Mouse (Mus musculus): ENCODE results near the gene Cysrt1. TPM values are rescaled to one million over a fixed set of nuclear protein-coding genes. Genes with fewer than 3 reads are reported as not detected.

Cysrt1 gene
- polyA plus RNA-seq, 1 experiment from 2014 or later = 0.24 TPM

- Histone ChIP-seq H3K36me3 (ENCODE audit: control insufficient read depth, insufficient read depth, low read length) (peaks cover 17% of the 10 kb centered on the region), H3K4me1 (ENCODE audit: control insufficient read depth, insufficient read depth, low read depth, low read length) (no peaks in the 10 kb centered on the region), H3K4me2 (ENCODE audit: low read length) (0 out of 2 replicates have a peak overlapping the region, but pooled peaks have one; percentile 13), H3K9me3 (ENCODE audit: control insufficient read depth, low read length) (no peaks in the 10 kb centered on the region), H3K27ac (ENCODE audit: low read depth, low read length) (no peak overlapping the region), H3K4me3 (ENCODE audit: low read length) (no peak overlapping the region), H3K9ac (ENCODE audit: low read depth, low read length) (0 out of 2 replicates have a peak overlapping the region, but pooled peaks have one; percentile 7), H3K27me3 (replicated peaks; ENCODE audit: control insufficient read depth, insufficient read depth, low read length) (peaks cover 23% of the 10 kb centered on the region)
- ATAC-seq = no peak
- WGBS = 22% methylated on average over 55 of the region's 55 CpGs
These were observed 46.8 kb downstream of the Cysrt1 start for GRCm38 (mm10) chr2:25195211-25196156.

GRCm38 (mm10) chr2:25194486-25195171 is 47.6 kb downstream of the Cysrt1 start:
- ATAC-seq = no peak
- Histone ChIP-seq H3K27me3 (replicated peaks; ENCODE audit: control insufficient read depth, insufficient read depth, low read length) (peaks cover 23% of the 10 kb centered on the region), H3K4me1 (ENCODE audit: control insufficient read depth, insufficient read depth, low read depth, low read length) (no peaks in the 10 kb centered on the region), H3K9me3 (ENCODE audit: control insufficient read depth, low read length) (no peaks in the 10 kb centered on the region), H3K9ac (ENCODE audit: low read depth, low read length) (no peak overlapping the region), H3K27ac (ENCODE audit: low read depth, low read length) (no peak overlapping the region), H3K4me3 (ENCODE audit: low read length) (no peak overlapping the region), H3K4me2 (ENCODE audit: low read length) (no peak overlapping the region), H3K36me3 (ENCODE audit: control insufficient read depth, insufficient read depth, low read length) (peaks cover 8% of the 10 kb centered on the region)
- 82% methylated on average over 17 of the region's 17 CpGs for WGBS

- Histone ChIP-seq H3K27me3 (replicated peaks; ENCODE audit: control insufficient read depth, insufficient read depth, low read length) (peaks cover 23% of the 10 kb centered on the region), H3K9ac (ENCODE audit: low read depth, low read length) (no peak overlapping the region), H3K4me1 (ENCODE audit: control insufficient read depth, insufficient read depth, low read depth, low read length) (no peaks in the 10 kb centered on the region), H3K4me3 (ENCODE audit: low read length) (no peak overlapping the region), H3K9me3 (ENCODE audit: control insufficient read depth, low read length) (no peaks in the 10 kb centered on the region), H3K27ac (ENCODE audit: low read depth, low read length) (no peak overlapping the region), H3K36me3 (ENCODE audit: control insufficient read depth, insufficient read depth, low read length) (peaks cover 4% of the 10 kb centered on the region), H3K4me2 (ENCODE audit: low read length) (no peak overlapping the region)
- ATAC-seq = no peak
- WGBS = 75% methylated on average over 5 of the region's 5 CpGs
These were observed 48.2 kb downstream of the Cysrt1 start for GRCm38 (mm10) chr2:25194006-25194405.

- H3K4me1 ChIP-seq (ENCODE audit: control insufficient read depth, insufficient read depth, low read depth, low read length) = no peaks in the 10 kb centered on the region
- no peak overlapping the region for H3K4me2 ChIP-seq (ENCODE audit: low read length)
- H3K9ac ChIP-seq (ENCODE audit: low read depth, low read length) = 0 out of 2 replicates have a peak overlapping the region, but pooled peaks have one; percentile 12
- no peak overlapping the region for H3K27ac ChIP-seq (ENCODE audit: low read depth, low read length)
- peak; percentile 75 for ATAC-seq
- H3K27me3 ChIP-seq (replicated peaks; ENCODE audit: control insufficient read depth, insufficient read depth, low read length) = peaks cover 23% of the 10 kb centered on the region
- no peak overlapping the region for H3K4me3 ChIP-seq (ENCODE audit: low read length)
- no peaks in the 10 kb centered on the region for H3K9me3 ChIP-seq (ENCODE audit: control insufficient read depth, low read length)
- WGBS = 0% methylated on average over 6 of the region's 6 CpGs
- H3K36me3 ChIP-seq (ENCODE audit: control insufficient read depth, insufficient read depth, low read length) = no peaks in the 10 kb centered on the region
These were observed 48.9 kb downstream of the Cysrt1 start for GRCm38 (mm10) chr2:25193330-25193770.

Other genes with a start within 250 kb of the Cysrt1 start
- gene Nsmf, start 188.1 kb downstream of the Cysrt1 start, polyA plus RNA-seq (2015; fragmentation: Nextera tagmentation; extraction: Ambion mirVana) = 173 and 174 TPM in 2 replicates
- gene Entpd8, start 162.1 kb downstream of the Cysrt1 start, polyA plus RNA-seq (2015; fragmentation: Nextera tagmentation; extraction: Ambion mirVana) = not detected in 2 replicates
- not detected in 2 replicates for gene Noxa1, start 147.3 kb downstream of the Cysrt1 start, polyA plus RNA-seq (2015; fragmentation: Nextera tagmentation; extraction: Ambion mirVana)
- 13.6 and 16.3 TPM in 2 replicates for gene Nrarp, start 61.7 kb downstream of the Cysrt1 start, polyA plus RNA-seq (2015; fragmentation: Nextera tagmentation; extraction: Ambion mirVana)
- gene Tor4a, start 45.6 kb downstream of the Cysrt1 start, polyA plus RNA-seq (2015; fragmentation: Nextera tagmentation; extraction: Ambion mirVana) = 2.1 and 2.3 TPM in 2 replicates
- 105 and 112 TPM in 2 replicates for gene Nelfb, start 31.0 kb downstream of the Cysrt1 start, polyA plus RNA-seq (2015; fragmentation: Nextera tagmentation; extraction: Ambion mirVana)
- not detected in 2 replicates for gene Stpg3, start 27.8 kb downstream of the Cysrt1 start, polyA plus RNA-seq (2015; fragmentation: Nextera tagmentation; extraction: Ambion mirVana)
- 0.39 and 1.0 TPM in 2 replicates for gene Fam166a, start 23.7 kb downstream of the Cysrt1 start, polyA plus RNA-seq (2015; fragmentation: Nextera tagmentation; extraction: Ambion mirVana)
- gene Tubb4b, start 17.8 kb downstream of the Cysrt1 start, polyA plus RNA-seq (2015; fragmentation: Nextera tagmentation; extraction: Ambion mirVana) = 486 and 553 TPM in 2 replicates
- gene Slc34a3, start 8.1 kb downstream of the Cysrt1 start, polyA plus RNA-seq (2015; fragmentation: Nextera tagmentation; extraction: Ambion mirVana) = not detected in 2 replicates
- gene Rnf224, start 5.7 kb downstream of the Cysrt1 start, polyA plus RNA-seq (2015; fragmentation: Nextera tagmentation; extraction: Ambion mirVana) = not detected in 2 replicates
- 166 and 207 TPM in 2 replicates for gene Rnf208, start 197 bp downstream of the Cysrt1 start, polyA plus RNA-seq (2015; fragmentation: Nextera tagmentation; extraction: Ambion mirVana)
- gene AL732309.1, start 4.4 kb upstream of the Cysrt1 start, polyA plus RNA-seq (2015; fragmentation: Nextera tagmentation; extraction: Ambion mirVana) = 4.2 and 5.1 TPM in 2 replicates
- gene Tmem203, start 13.0 kb upstream of the Cysrt1 start, polyA plus RNA-seq (2015; fragmentation: Nextera tagmentation; extraction: Ambion mirVana) = 15.8 and 16.6 TPM in 2 replicates
- gene Tprn, start 20.2 kb upstream of the Cysrt1 start, polyA plus RNA-seq (2015; fragmentation: Nextera tagmentation; extraction: Ambion mirVana) = 20.3 TPM in 2 replicates
- 181 and 183 TPM in 2 replicates for gene Ssna1, start 30.0 kb upstream of the Cysrt1 start, polyA plus RNA-seq (2015; fragmentation: Nextera tagmentation; extraction: Ambion mirVana)
- gene Anapc2, start 30.0 kb upstream of the Cysrt1 start, polyA plus RNA-seq (2015; fragmentation: Nextera tagmentation; extraction: Ambion mirVana) = 137 and 147 TPM in 2 replicates
- gene Tmem210, start 45.7 kb upstream of the Cysrt1 start, polyA plus RNA-seq (2015; fragmentation: Nextera tagmentation; extraction: Ambion mirVana) = not detected in 2 replicates
- gene Lrrc26, start 47.5 kb upstream of the Cysrt1 start, polyA plus RNA-seq (2015; fragmentation: Nextera tagmentation; extraction: Ambion mirVana) = 0.12 and 0.13 TPM in 2 replicates
- 56.9 and 65.8 TPM in 2 replicates for gene Grin1, start 76.7 kb upstream of the Cysrt1 start, polyA plus RNA-seq (2015; fragmentation: Nextera tagmentation; extraction: Ambion mirVana)
- 41.6 and 48.3 TPM in 2 replicates for gene Man1b1, start 89.9 kb upstream of the Cysrt1 start, polyA plus RNA-seq (2015; fragmentation: Nextera tagmentation; extraction: Ambion mirVana)
- gene Dpp7, start 113.9 kb upstream of the Cysrt1 start, polyA plus RNA-seq (2015; fragmentation: Nextera tagmentation; extraction: Ambion mirVana) = 26.4 and 27.8 TPM in 2 replicates
- 8.8 and 10.9 TPM in 2 replicates for gene Uap1l1, start 123.2 kb upstream of the Cysrt1 start, polyA plus RNA-seq (2015; fragmentation: Nextera tagmentation; extraction: Ambion mirVana)
- 15.7 and 17.2 TPM in 2 replicates for gene Sapcd2, start 129.9 kb upstream of the Cysrt1 start, polyA plus RNA-seq (2015; fragmentation: Nextera tagmentation; extraction: Ambion mirVana)
- gene Entpd2, start 153.4 kb upstream of the Cysrt1 start, polyA plus RNA-seq (2015; fragmentation: Nextera tagmentation; extraction: Ambion mirVana) = 6.7 and 7.4 TPM in 2 replicates
- gene Npdc1, start 156.9 kb upstream of the Cysrt1 start, polyA plus RNA-seq (2015; fragmentation: Nextera tagmentation; extraction: Ambion mirVana) = 481 and 505 TPM in 2 replicates
- 0.19 and 0.23 TPM in 2 replicates for gene Fut7, start 180.8 kb upstream of the Cysrt1 start, polyA plus RNA-seq (2015; fragmentation: Nextera tagmentation; extraction: Ambion mirVana)
- 13.5 and 15.5 TPM in 2 replicates for gene Abca2, start 186.3 kb upstream of the Cysrt1 start, polyA plus RNA-seq (2015; fragmentation: Nextera tagmentation; extraction: Ambion mirVana)
- gene Clic3, start 214.4 kb upstream of the Cysrt1 start, polyA plus RNA-seq (2015; fragmentation: Nextera tagmentation; extraction: Ambion mirVana) = 3.4 and 4.1 TPM in 2 replicates
- gene Paxx, start 218.6 kb upstream of the Cysrt1 start, polyA plus RNA-seq (2015; fragmentation: Nextera tagmentation; extraction: Ambion mirVana) = 117 and 134 TPM in 2 replicates
- gene Ptgds, start 227.6 kb upstream of the Cysrt1 start, polyA plus RNA-seq (2015; fragmentation: Nextera tagmentation; extraction: Ambion mirVana) = 904 and 1,173 TPM in 2 replicates